Mouse (Mus musculus): ENCODE results near the gene Vmn1r104.
"Not testable (repeated sequence)": the region's sequence is repeated elsewhere in the genome, so short reads cannot be mapped to it uniquely, and the experiment has no call there.

Gene Vmn1r104

DNA sequence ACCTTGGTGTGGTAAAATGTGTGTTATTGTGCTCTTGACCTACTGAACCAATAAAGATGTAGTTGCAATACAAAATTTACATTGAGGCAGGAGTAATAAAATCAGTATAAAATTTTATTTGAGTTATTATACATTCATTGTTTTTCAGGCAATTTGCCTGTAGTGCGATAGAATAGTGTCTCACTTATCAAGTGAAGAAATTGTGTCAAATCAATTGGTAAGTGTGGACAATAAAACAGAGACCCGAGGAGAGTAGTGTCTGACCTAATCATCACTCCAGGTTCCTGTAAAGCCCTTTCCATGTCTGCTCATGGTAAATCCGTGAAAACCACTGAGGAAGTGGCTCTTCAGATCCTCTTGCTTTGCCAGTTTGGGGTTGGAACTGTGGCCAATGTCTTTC, at the start of gene Vmn1r104:
Vmn1r104 (plus strand) TSS at position 301 of the 400 bp plus-strand sequence.
- not testable (repeated sequence) for DNase-seq

DNA sequence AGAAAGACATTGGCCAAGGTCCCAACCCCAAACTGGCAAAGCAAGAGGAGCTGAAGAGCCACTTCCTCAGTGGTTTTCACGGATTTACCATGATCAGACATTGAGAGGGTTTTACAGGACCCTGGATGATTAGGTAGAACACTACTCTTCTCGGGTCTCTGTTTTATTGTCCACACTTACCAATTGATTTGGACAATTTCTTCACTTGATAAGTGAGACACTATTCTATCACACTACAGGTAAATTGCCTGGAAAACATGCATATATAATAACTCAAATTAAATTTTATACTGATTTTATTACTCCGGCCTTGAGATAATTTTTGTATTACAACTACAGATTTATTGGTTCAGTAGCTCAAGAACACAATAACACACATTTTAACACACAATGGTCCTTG, 23.2 kb upstream of the Vmn1r104 start, which contains the start of gene Vmn1r103:
Vmn1r103 (minus strand) TSS at position 101 of the 400 bp plus-strand sequence.
- DNase-seq = not testable (repeated sequence)

DNA sequence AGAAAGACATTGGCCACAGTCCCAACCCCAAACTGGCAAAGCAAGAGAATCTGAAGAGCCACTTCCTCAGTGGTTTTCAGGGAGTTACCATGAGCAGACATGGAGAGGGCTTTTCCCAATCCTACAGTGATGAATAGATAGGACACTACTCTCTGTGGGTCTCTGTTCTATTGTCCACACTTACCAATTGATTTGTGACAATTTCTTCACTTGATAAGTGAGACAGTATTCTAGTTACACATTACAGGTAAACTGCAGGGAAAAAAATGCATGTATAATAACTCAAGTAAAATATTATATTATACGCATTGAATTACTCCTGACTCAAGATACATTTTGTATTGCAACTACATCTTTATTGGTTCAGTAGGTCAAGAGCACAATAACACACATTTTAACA, 12.0 kb downstream of the Vmn1r104 start, which contains the start of gene Gm5726:
Gm5726 (minus strand) TSS at position 101 of the 400 bp plus-strand sequence.
- DNase-seq = not testable (repeated sequence)

DNA sequence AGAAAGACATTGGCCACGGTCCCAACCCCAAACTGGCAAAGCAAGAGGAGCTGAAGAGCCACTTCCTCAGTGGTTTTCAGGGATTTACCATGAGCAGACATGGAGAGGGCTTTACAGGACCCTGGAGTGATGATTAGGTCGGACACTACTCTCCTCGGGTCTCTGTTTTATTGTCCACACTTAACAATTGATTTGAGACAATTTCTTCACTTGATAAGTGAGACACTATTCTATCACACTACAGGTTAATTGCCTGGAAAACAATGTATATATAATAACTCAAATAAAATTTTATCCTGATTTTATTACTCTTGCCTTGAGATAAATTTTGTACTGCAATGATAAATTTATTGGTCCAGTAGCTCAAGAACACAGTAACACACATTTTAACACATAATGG, 42.5 kb downstream of the Vmn1r104 start, which contains the start of gene Gm4141:
Gm4141 (minus strand) TSS at position 101 of the 400 bp plus-strand sequence.
- DNase-seq = not testable (repeated sequence)
